Mouse (Mus musculus) midbrain, embryonic 15.5 days (tissue): Measurements from ENCODE around the gene Klk1b5. TPM values are rescaled to one million over a fixed set of nuclear protein-coding genes. Genes with fewer than 3 reads are reported as not detected.
"Not testable (repeated sequence)": the region's sequence is repeated elsewhere in the genome, so short reads cannot be mapped to it uniquely, and the experiment has no call there.

Source experiments
- ATAC-seq: fragments of 200-750 bp; cut with Nextera tagmentation; replicated peaks from 2 replicates; pipeline ENCODE4 v1.8.0; 2017; ENCODE audit warnings: moderate TSS enrichment
- H3K27ac ChIP-seq: fragments of 300-500 bp; sonication (generic); 2 replicates; pipeline ENCODE4 v1.5.1; 2015; ENCODE audit warnings: mild to moderate bottlenecking, inconsistent platforms
- H3K27me3 ChIP-seq: fragments of 300-500 bp; sonication (generic); replicated peaks from 2 replicates; pipeline ENCODE4 v1.6.1; 2015; ENCODE audit warnings: inconsistent platforms
- H3K36me3 ChIP-seq: fragments of 300-500 bp; sonication (generic); replicated peaks from 2 replicates; pipeline ENCODE4 v1.6.1; 2015; ENCODE audit warnings: inconsistent platforms
- H3K4me1 ChIP-seq: fragments of 300-500 bp; sonication (generic); 2 replicates; pipeline ENCODE4 v1.6.1; 2015; ENCODE audit warnings: inconsistent platforms
- H3K4me2 ChIP-seq: fragments of 300-500 bp; sonication (generic); 2 replicates; pipeline ENCODE4 v1.6.1; 2015; ENCODE audit warnings: inconsistent platforms, mild to moderate bottlenecking, moderate library complexity
- H3K4me3 ChIP-seq: fragments of 300-500 bp; sonication (generic); 2 replicates; pipeline ENCODE4 v1.5.1; 2015; ENCODE audit warnings: mild to moderate bottlenecking, inconsistent platforms
- H3K9ac ChIP-seq: fragments of 300-500 bp; sonication (generic); 2 replicates; pipeline ENCODE4 v1.6.1; 2015; ENCODE audit warnings: mild to moderate bottlenecking, inconsistent platforms
- H3K9me3 ChIP-seq: fragments of 300-500 bp; sonication (generic); 2 replicates; pipeline ENCODE4 v1.6.1; 2016; ENCODE audit warnings: inconsistent platforms
- WGBS: fragments of 180-500 bp; shearing (Covaris S2); methylation state at CpG from one replicate; pipeline ENCODE4 v1.1.7; 2015; ENCODE audit warnings: mixed read lengths; 5-methylcytosine and 5-hydroxymethylcytosine counted together
- polyA plus RNA-seq: library from polyadenylated mRNA; unstranded; fragments of >200 nt; fragmentation: Nextera tagmentation; extraction: Ambion mirVana; gene quantifications from 2 replicates; pipeline ENCODE4 v1.2.1, GENCODE M21; 2015

The Klk1b5 gene
- polyA plus RNA-seq, 1 experiment from 2014 or later = not detected

GRCm38 (mm10) chr7:44240712-44241111, 25.0 kb downstream of the Klk1b5 start:
- no peak overlapping the region for H3K4me3 ChIP-seq
- H3K36me3 ChIP-seq = no peaks in the 10 kb centered on the region
- ATAC-seq = no peak
- 60% methylated on average over 1 of the region's 1 CpGs for WGBS
- H3K4me1 ChIP-seq = peaks cover 6% of the 10 kb centered on the region
- H3K9me3 ChIP-seq = no peaks in the 10 kb centered on the region
- H3K9ac ChIP-seq = no peak overlapping the region
- no peaks in the 10 kb centered on the region for H3K27me3 ChIP-seq
- H3K27ac ChIP-seq = no peak overlapping the region
- H3K4me2 ChIP-seq = no peak overlapping the region

GRCm38 (mm10) chr7:44241163-44241562, 25.4 kb downstream of the Klk1b5 start:
- WGBS = 74% methylated on average over 2 of the region's 2 CpGs
- no peak for ATAC-seq
- H3K9me3 ChIP-seq = no peaks in the 10 kb centered on the region

GRCm38 (mm10) chr7:44244080-44244479, 28.3 kb downstream of the Klk1b5 start:
- ATAC-seq = no peak
- Histone ChIP-seq H3K9ac (no peak overlapping the region), H3K4me2 (no peak overlapping the region), H3K27me3 (no peaks in the 10 kb centered on the region), H3K4me1 (peaks cover 20% of the 10 kb centered on the region), H3K27ac (no peak overlapping the region), H3K4me3 (no peak overlapping the region), H3K9me3 (no peaks in the 10 kb centered on the region), H3K36me3 (peaks cover 2% of the 10 kb centered on the region; the same call in 1 of the 2 replicates)
- WGBS = 70% methylated on average over 1 of the region's 1 CpGs

More at GRCm38 (mm10) chr7:44241163-44241562, 25.4 kb downstream of the Klk1b5 start:
- Histone ChIP-seq H3K27me3 (no peaks in the 10 kb centered on the region), H3K4me1 (peaks cover 7% of the 10 kb centered on the region), H3K36me3 (no peaks in the 10 kb centered on the region), H3K9ac (no peak overlapping the region), H3K4me3 (no peak overlapping the region), H3K27ac (no peak overlapping the region), H3K4me2 (no peak overlapping the region)

- Histone ChIP-seq H3K4me2 (peak within 1 kb of the TSS; percentile 70), H3K36me3 (peaks cover 22% of the 10 kb centered on the region), H3K9me3 (no peaks in the 10 kb centered on the region), H3K4me3 (peak within 1 kb of the TSS; percentile 94), H3K27me3 (no peaks in the 10 kb centered on the region), H3K9ac (peak within 1 kb of the TSS; percentile 93), H3K27ac (peak within 1 kb of the TSS; percentile 98), H3K4me1 (peaks cover 23% of the 10 kb centered on the region)
- peak; percentile 87 for ATAC-seq
- under 1% methylated on average over 62 of the region's 62 CpGs for WGBS
These were observed 30.6 kb downstream of the Klk1b5 start, which contains the start of the genes 1700028J19Rik and 2410002F23Rik for GRCm38 (mm10) chr7:44246055-44246983. Gene 1700028J19Rik (minus strand): TSS chr7:44246695. Gene 2410002F23Rik (plus strand): TSS chr7:44246722.

GRCm38 (mm10) chr7:44246984-44247470, 31.3 kb downstream of the Klk1b5 start:
- peak overlapping the region; percentile 98 for H3K27ac ChIP-seq
- WGBS = under 1% methylated on average over 23 of the region's 23 CpGs

GRCm38 (mm10) chr7:44247971-44248370, 32.2 kb downstream of the Klk1b5 start:
- 94% methylated on average over 2 of the region's 2 CpGs for WGBS
- H3K4me3 ChIP-seq = peak overlapping the region; percentile 94
- H3K4me1 ChIP-seq = peaks cover 23% of the 10 kb centered on the region
- H3K4me2 ChIP-seq = peak overlapping the region; percentile 70
- no peaks in the 10 kb centered on the region for H3K9me3 ChIP-seq
- H3K27me3 ChIP-seq = no peaks in the 10 kb centered on the region
- peaks cover 32% of the 10 kb centered on the region for H3K36me3 ChIP-seq
- H3K27ac ChIP-seq = no peak overlapping the region
- no peak for ATAC-seq
- peak overlapping the region; percentile 93; the same call in 1 of the 2 replicates for H3K9ac ChIP-seq

More at GRCm38 (mm10) chr7:44246984-44247470, 31.3 kb downstream of the Klk1b5 start:
- Histone ChIP-seq H3K4me1 (peaks cover 23% of the 10 kb centered on the region), H3K9ac (peak overlapping the region; percentile 93), H3K27me3 (no peaks in the 10 kb centered on the region), H3K4me2 (peak overlapping the region; percentile 70), H3K4me3 (peak overlapping the region; percentile 94), H3K9me3 (no peaks in the 10 kb centered on the region), H3K36me3 (peaks cover 22% of the 10 kb centered on the region)
- peak; percentile 41 for ATAC-seq

GRCm38 (mm10) chr7:44249248-44249647, 33.5 kb downstream of the Klk1b5 start:
- Histone ChIP-seq H3K9me3 (no peaks in the 10 kb centered on the region), H3K36me3 (peaks cover 34% of the 10 kb centered on the region), H3K27me3 (no peaks in the 10 kb centered on the region), H3K9ac (no peak overlapping the region), H3K4me3 (no peak overlapping the region), H3K27ac (no peak overlapping the region), H3K4me2 (no peak overlapping the region), H3K4me1 (peaks cover 23% of the 10 kb centered on the region)
- 89% methylated on average over 4 of the region's 4 CpGs for WGBS
- no peak for ATAC-seq

- not testable (repeated sequence) for H3K4me2 ChIP-seq, ATAC-seq, H3K4me3 ChIP-seq, H3K9ac ChIP-seq, H3K27ac ChIP-seq, H3K27me3 ChIP-seq, H3K9me3 ChIP-seq
- WGBS = 92% methylated on average over 17 of the region's 17 CpGs
- peaks cover 34% of the 10 kb centered on the region for H3K36me3 ChIP-seq
- peaks cover 16% of the 10 kb centered on the region for H3K4me1 ChIP-seq
These were observed 35.1 kb downstream of the Klk1b5 start for GRCm38 (mm10) chr7:44250732-44251275.

GRCm38 (mm10) chr7:44253023-44253616, 37.4 kb downstream of the Klk1b5 start:
- no peak overlapping the region for H3K4me3 ChIP-seq
- WGBS = 71% methylated on average over 15 of the region's 15 CpGs
- H3K9me3 ChIP-seq = no peaks in the 10 kb centered on the region
- H3K27me3 ChIP-seq = no peaks in the 10 kb centered on the region
- no peak overlapping the region for H3K27ac ChIP-seq
- H3K9ac ChIP-seq = no peak overlapping the region
- peaks cover 34% of the 10 kb centered on the region for H3K36me3 ChIP-seq
- ATAC-seq = no peak
- peaks cover 11% of the 10 kb centered on the region for H3K4me1 ChIP-seq
- H3K4me2 ChIP-seq = no peak overlapping the region

GRCm38 (mm10) chr7:44254930-44255329, 39.2 kb downstream of the Klk1b5 start:
- Histone ChIP-seq H3K9me3 (no peaks in the 10 kb centered on the region), H3K4me3 (no peak overlapping the region), H3K9ac (no peak overlapping the region), H3K4me1 (no peaks in the 10 kb centered on the region; the same call in 1 of the 2 replicates), H3K36me3 (peaks cover 24% of the 10 kb centered on the region), H3K27ac (no peak overlapping the region), H3K4me2 (no peak overlapping the region), H3K27me3 (no peaks in the 10 kb centered on the region)
- ATAC-seq = no peak
- 82% methylated on average over 6 of the region's 6 CpGs for WGBS

- Histone ChIP-seq H3K4me3 (no peak within 1 kb of the TSS), H3K9me3 (no peaks in the 10 kb centered on the region), H3K36me3 (peaks cover 9% of the 10 kb centered on the region), H3K9ac (no peak within 1 kb of the TSS), H3K27me3 (no peaks in the 10 kb centered on the region), H3K4me2 (no peak within 1 kb of the TSS), H3K27ac (no peak within 1 kb of the TSS), H3K4me1 (no peaks in the 10 kb centered on the region; the same call in 1 of the 2 replicates)
- WGBS = 88% methylated on average over 4 of the region's 4 CpGs
- ATAC-seq = no peak
These were observed 41.5 kb downstream of the Klk1b5 start, which contains the start of gene Acp4 for GRCm38 (mm10) chr7:44257278-44257677. Gene Acp4 (minus strand): TSS chr7:44257378.

- Histone ChIP-seq H3K27ac (no peak overlapping the region), H3K4me3 (no peak overlapping the region), H3K9me3 (no peaks in the 10 kb centered on the region), H3K27me3 (no peaks in the 10 kb centered on the region), H3K9ac (no peak overlapping the region), H3K4me2 (no peak overlapping the region), H3K4me1 (peaks cover 7% of the 10 kb centered on the region), H3K36me3 (no peaks in the 10 kb centered on the region)
- WGBS = 71% methylated on average over 6 of the region's 6 CpGs
- no peak for ATAC-seq
These were observed 44.7 kb downstream of the Klk1b5 start for GRCm38 (mm10) chr7:44260410-44260809.
